Mouse (Mus musculus) heart, embryonic 13.5 days (tissue): ENCODE measurements at regions not wholly inside any gene's neighbourhood (a gene's known extent, or its start where the extent isn't known, plus 50 kb on each side); places are given as distances from the start of the nearest gene placed in this dataset.

Experiments
- ATAC-seq: fragments of 200-750 bp; cut with Nextera tagmentation; 2 replicates; pipeline ENCODE4 v1.8.0; 2017; ENCODE audit warnings: moderate TSS enrichment; ENCODE audit not compliant: insufficient number of reproducible peaks, low FRiP score, low TSS enrichment; ENCODE audit errors: extremely low read depth
- H3K27ac ChIP-seq: fragments of 300-500 bp; sonication (generic); replicated peaks from 2 replicates; pipeline ENCODE4 v1.5.1; 2015; ENCODE audit warnings: moderate library complexity, mild to moderate bottlenecking, inconsistent platforms
- H3K27me3 ChIP-seq: fragments of 300-500 bp; sonication (generic); replicated peaks from 2 replicates; pipeline ENCODE4 v1.6.1; 2015; ENCODE audit warnings: mild to moderate bottlenecking, inconsistent platforms
- H3K36me3 ChIP-seq: fragments of 300-500 bp; sonication (generic); 2 replicates; pipeline ENCODE4 v1.6.1; 2015; ENCODE audit warnings: mild to moderate bottlenecking, inconsistent platforms
- H3K4me1 ChIP-seq: fragments of 300-500 bp; sonication (generic); 2 replicates; pipeline ENCODE4 v1.6.1; 2015; ENCODE audit warnings: inconsistent platforms
- H3K4me2 ChIP-seq: fragments of 300-500 bp; sonication (generic); 2 replicates; pipeline ENCODE4 v1.6.1; 2015; ENCODE audit warnings: inconsistent platforms, mild to moderate bottlenecking, moderate library complexity
- H3K4me3 ChIP-seq: fragments of 300-500 bp; sonication (generic); 2 replicates; pipeline ENCODE4 v1.5.1; 2015; ENCODE audit warnings: moderate library complexity, mild to moderate bottlenecking, inconsistent platforms
- H3K9ac ChIP-seq: fragments of 300-500 bp; sonication (generic); 2 replicates; pipeline ENCODE4 v1.6.1; 2015; ENCODE audit warnings: inconsistent platforms, mild to moderate bottlenecking, moderate library complexity
- H3K9me3 ChIP-seq: fragments of 300-500 bp; sonication (generic); 2 replicates; pipeline ENCODE4 v1.6.1; 2016; ENCODE audit warnings: inconsistent platforms
- WGBS: fragments of 180-500 bp; shearing (Covaris S2); methylation state at CpG from one replicate; pipeline ENCODE4 v1.1.7; 2015; ENCODE audit warnings: mixed read lengths; 5-methylcytosine and 5-hydroxymethylcytosine counted together

- H3K4me1 ChIP-seq = no peaks in the 10 kb centered on the region
- no peaks in the 10 kb centered on the region for H3K27me3 ChIP-seq
- H3K9ac ChIP-seq = no peak overlapping the region
- H3K9me3 ChIP-seq = no peaks in the 10 kb centered on the region; the same call in 1 of the 2 replicates
- H3K4me3 ChIP-seq = no peak overlapping the region
- WGBS = 26% methylated on average over 4 of the region's 4 CpGs
- ATAC-seq = no peak
- H3K4me2 ChIP-seq = no peak overlapping the region
- no peaks in the 10 kb centered on the region for H3K36me3 ChIP-seq
- H3K27ac ChIP-seq = no peak overlapping the region
These were observed 231.1 kb upstream of the Tet2 start for GRCm38 (mm10) chr3:133776013-133776412.

- no peak overlapping the region for H3K4me2 ChIP-seq
- no peak overlapping the region for H3K27ac ChIP-seq
- H3K4me3 ChIP-seq = no peak overlapping the region
- H3K9ac ChIP-seq = no peak overlapping the region
- H3K9me3 ChIP-seq = no peaks in the 10 kb centered on the region; the same call in 1 of the 2 replicates
- WGBS = 63% methylated on average over 2 of the region's 2 CpGs
- no peaks in the 10 kb centered on the region for H3K27me3 ChIP-seq
- ATAC-seq = no peak
- H3K36me3 ChIP-seq = no peaks in the 10 kb centered on the region
- no peaks in the 10 kb centered on the region for H3K4me1 ChIP-seq
These were observed 234.3 kb upstream of the Tet2 start for GRCm38 (mm10) chr3:133779161-133779789.

- no peaks in the 10 kb centered on the region for H3K36me3 ChIP-seq
- no peak for ATAC-seq
- H3K27me3 ChIP-seq = no peaks in the 10 kb centered on the region
- H3K4me1 ChIP-seq = no peaks in the 10 kb centered on the region
- no peak overlapping the region for H3K27ac ChIP-seq
- H3K4me3 ChIP-seq = no peak overlapping the region
- no peaks in the 10 kb centered on the region; the same call in 1 of the 2 replicates for H3K9me3 ChIP-seq
- H3K4me2 ChIP-seq = no peak overlapping the region
- 65% methylated on average over 1 of the region's 1 CpGs for WGBS
- no peak overlapping the region for H3K9ac ChIP-seq
These were observed 238.1 kb upstream of the Tet2 start for GRCm38 (mm10) chr3:133783060-133783459.

GRCm38 (mm10) chr3:133791361-133791760 is 246.4 kb upstream of the Tet2 start:
- Histone ChIP-seq H3K4me3 (no peak overlapping the region), H3K4me1 (no peaks in the 10 kb centered on the region), H3K36me3 (no peaks in the 10 kb centered on the region), H3K27ac (no peak overlapping the region), H3K4me2 (no peak overlapping the region), H3K9me3 (no peaks in the 10 kb centered on the region), H3K9ac (no peak overlapping the region), H3K27me3 (no peaks in the 10 kb centered on the region)
- no peak for ATAC-seq
- 82% methylated on average over 2 of the region's 2 CpGs for WGBS

GRCm38 (mm10) chr3:133809007-133809552 is 264.1 kb upstream of the Tet2 start:
- no peak overlapping the region for H3K4me2 ChIP-seq
- H3K4me3 ChIP-seq = no peak overlapping the region
- H3K27ac ChIP-seq = no peak overlapping the region
- H3K9me3 ChIP-seq = no peaks in the 10 kb centered on the region
- 85% methylated on average over 1 of the region's 1 CpGs for WGBS
- H3K4me1 ChIP-seq = no peaks in the 10 kb centered on the region
- H3K36me3 ChIP-seq = no peaks in the 10 kb centered on the region
- H3K9ac ChIP-seq = no peak overlapping the region
- ATAC-seq = no peak
- no peaks in the 10 kb centered on the region for H3K27me3 ChIP-seq

GRCm38 (mm10) chr3:133818966-133819700 is 274.2 kb upstream of the Tet2 start:
- H3K9ac ChIP-seq = no peak overlapping the region
- H3K36me3 ChIP-seq = no peaks in the 10 kb centered on the region
- no peaks in the 10 kb centered on the region for H3K9me3 ChIP-seq
- no peak overlapping the region for H3K27ac ChIP-seq
- H3K4me3 ChIP-seq = no peak overlapping the region
- H3K27me3 ChIP-seq = no peaks in the 10 kb centered on the region
- WGBS = 64% methylated on average over 4 of the region's 4 CpGs
- H3K4me2 ChIP-seq = no peak overlapping the region
- no peak for ATAC-seq
- no peaks in the 10 kb centered on the region for H3K4me1 ChIP-seq

GRCm38 (mm10) chr3:133833739-133834391 is 288.9 kb upstream of the Tet2 start:
- H3K4me2 ChIP-seq = no peak overlapping the region
- H3K9ac ChIP-seq = no peak overlapping the region
- ATAC-seq = no peak
- H3K36me3 ChIP-seq = no peaks in the 10 kb centered on the region
- H3K4me1 ChIP-seq = no peaks in the 10 kb centered on the region
- H3K27ac ChIP-seq = no peak overlapping the region
- 70% methylated on average over 2 of the region's 2 CpGs for WGBS
- no peak overlapping the region for H3K4me3 ChIP-seq
- H3K27me3 ChIP-seq = no peaks in the 10 kb centered on the region
- no peaks in the 10 kb centered on the region for H3K9me3 ChIP-seq

- no peak for ATAC-seq
- Histone ChIP-seq H3K9ac (no peak overlapping the region), H3K36me3 (no peaks in the 10 kb centered on the region), H3K4me1 (no peaks in the 10 kb centered on the region), H3K9me3 (no peaks in the 10 kb centered on the region), H3K4me2 (no peak overlapping the region), H3K27me3 (no peaks in the 10 kb centered on the region), H3K4me3 (no peak overlapping the region), H3K27ac (no peak overlapping the region)
- 70% methylated on average over 3 of the region's 3 CpGs for WGBS
These were observed 289.5 kb upstream of the Tet2 start for GRCm38 (mm10) chr3:133834459-133834858.

- no peaks in the 10 kb centered on the region for H3K27me3 ChIP-seq
- no peak overlapping the region for H3K27ac ChIP-seq
- ATAC-seq = no peak
- no peak overlapping the region for H3K4me3 ChIP-seq
- no peaks in the 10 kb centered on the region for H3K4me1 ChIP-seq
- no peaks in the 10 kb centered on the region for H3K36me3 ChIP-seq
- H3K9ac ChIP-seq = no peak overlapping the region
- no peak overlapping the region for H3K4me2 ChIP-seq
- no peaks in the 10 kb centered on the region for H3K9me3 ChIP-seq
These were observed 301.4 kb upstream of the Tet2 start for GRCm38 (mm10) chr3:133846301-133846700.

GRCm38 (mm10) chr3:133874383-133874782 is 329.4 kb upstream of the Tet2 start:
- WGBS = 74% methylated on average over 2 of the region's 2 CpGs

GRCm38 (mm10) chr3:133876439-133877072 is 331.6 kb upstream of the Tet2 start:
- Histone ChIP-seq H3K27ac (peak overlapping the region; percentile 61), H3K9ac (peak overlapping the region; percentile 30; the same call in 1 of the 2 replicates), H3K4me3 (peak overlapping the region; percentile 31), H3K4me2 (peak overlapping the region; percentile 68), H3K36me3 (no peaks in the 10 kb centered on the region), H3K27me3 (no peaks in the 10 kb centered on the region), H3K4me1 (peaks cover 5% of the 10 kb centered on the region), H3K9me3 (no peaks in the 10 kb centered on the region)
- no peak for ATAC-seq
- WGBS = 16% methylated on average over 13 of the region's 13 CpGs

More at GRCm38 (mm10) chr3:133874383-133874782, 329.4 kb upstream of the Tet2 start:
- Histone ChIP-seq H3K9me3 (no peaks in the 10 kb centered on the region), H3K27me3 (no peaks in the 10 kb centered on the region), H3K4me3 (no peak overlapping the region), H3K4me1 (peaks cover 5% of the 10 kb centered on the region), H3K9ac (no peak overlapping the region), H3K36me3 (no peaks in the 10 kb centered on the region), H3K4me2 (no peak overlapping the region), H3K27ac (no peak overlapping the region)
- no peak for ATAC-seq
